Mouse (Mus musculus): Measurements from ENCODE around the gene Kcnd3.

The Kcnd3 gene

GRCm38 (mm10) chr3:105592246-105592645 lies 140.1 kb downstream of the Kcnd3 start:
- no peak for DNase-seq

GRCm38 (mm10) chr3:105600483-105600882 lies 148.4 kb downstream of the Kcnd3 start:
- no peak for DNase-seq

- DNase-seq = no peak
Measured at GRCm38 (mm10) chr3:105602966-105603365, 150.8 kb downstream of the Kcnd3 start.

GRCm38 (mm10) chr3:105605726-105606125 lies 153.6 kb downstream of the Kcnd3 start:
- no peak for DNase-seq

- DNase-seq = no peak
Measured at GRCm38 (mm10) chr3:105608857-105609256, 156.7 kb downstream of the Kcnd3 start.

- DNase-seq = no peak
Measured at GRCm38 (mm10) chr3:105611531-105612422, 159.6 kb downstream of the Kcnd3 start.

GRCm38 (mm10) chr3:105612423-105612814 lies 160.3 kb downstream of the Kcnd3 start:
- no peak for DNase-seq

- DNase-seq = no peak
Measured at GRCm38 (mm10) chr3:105616861-105617743, 165.0 kb downstream of the Kcnd3 start.

- no peak for DNase-seq
Measured at GRCm38 (mm10) chr3:105621154-105621553, 169.0 kb downstream of the Kcnd3 start.

- DNase-seq = no peak
Measured at GRCm38 (mm10) chr3:105623137-105623536, 171.0 kb downstream of the Kcnd3 start.

- no peak for DNase-seq
Measured at GRCm38 (mm10) chr3:105625961-105626360, 173.8 kb downstream of the Kcnd3 start.

GRCm38 (mm10) chr3:105627258-105627657 lies 175.1 kb downstream of the Kcnd3 start:
- peak; percentile 9 for DNase-seq

GRCm38 (mm10) chr3:105632296-105632695 lies 180.2 kb downstream of the Kcnd3 start:
- DNase-seq = no peak

- DNase-seq = no peak
Measured at GRCm38 (mm10) chr3:105633021-105633420, 180.9 kb downstream of the Kcnd3 start.

- DNase-seq = no peak
Measured at GRCm38 (mm10) chr3:105642186-105642585, 190.1 kb downstream of the Kcnd3 start.

GRCm38 (mm10) chr3:105643566-105643965 lies 191.4 kb downstream of the Kcnd3 start:
- no peak for DNase-seq

- DNase-seq = no peak
Measured at GRCm38 (mm10) chr3:105648889-105649567, 196.9 kb downstream of the Kcnd3 start.

- DNase-seq = no peak
Measured at GRCm38 (mm10) chr3:105653544-105654380, 201.6 kb downstream of the Kcnd3 start.

- no peak for DNase-seq
Measured at GRCm38 (mm10) chr3:105655031-105655585, 203.0 kb downstream of the Kcnd3 start.

GRCm38 (mm10) chr3:105660530-105660929 lies 208.4 kb downstream of the Kcnd3 start:
- no peak for DNase-seq

GRCm38 (mm10) chr3:105663043-105663442 lies 210.9 kb downstream of the Kcnd3 start:
- DNase-seq = peak; percentile 19
